Mouse (Mus musculus): ENCODE data around the gene Mmp10. TPM values are rescaled to one million over a fixed set of nuclear protein-coding genes. Genes with fewer than 3 reads are reported as not detected.

The Mmp10 gene
- not detected for total RNA-seq (2022)

GRCm38 (mm10) chr9:7502051-7502450 lies at the start of gene Mmp10:
Gene Mmp10 (plus strand): TSS chr9:7502352.
- no peak for DNase-seq (ENCODE audit: low spot score in 2 of 2)

- no peak for DNase-seq (ENCODE audit: low spot score in 2 of 2)
These were observed 48.9 kb upstream of the Mmp10 start for GRCm38 (mm10) chr9:7453302-7453701.

- no peak for DNase-seq (ENCODE audit: low spot score in 2 of 2)
These were observed 31.9 kb upstream of the Mmp10 start for GRCm38 (mm10) chr9:7470262-7470661.

GRCm38 (mm10) chr9:7483684-7484394 lies 18.3 kb upstream of the Mmp10 start:
- DNase-seq (ENCODE audit: low spot score in 2 of 2), result no peak

GRCm38 (mm10) chr9:7501138-7501537 lies 1.0 kb upstream of the Mmp10 start:
- no peak for DNase-seq (ENCODE audit: low spot score in 2 of 2)

GRCm38 (mm10) chr9:7507321-7507876 lies 5.2 kb downstream of the Mmp10 start:
- no peak for DNase-seq (ENCODE audit: low spot score in 2 of 2)

GRCm38 (mm10) chr9:7509619-7510233 lies 7.6 kb downstream of the Mmp10 start:
- DNase-seq (ENCODE audit: low spot score in 2 of 2), result no peak

GRCm38 (mm10) chr9:7517944-7518571 lies 15.9 kb downstream of the Mmp10 start:
- DNase-seq (ENCODE audit: low spot score in 2 of 2), result no peak

GRCm38 (mm10) chr9:7526255-7526940 lies 24.2 kb downstream of the Mmp10 start:
- DNase-seq (ENCODE audit: low spot score in 2 of 2), result no peak

GRCm38 (mm10) chr9:7542763-7543162 lies 40.6 kb downstream of the Mmp10 start:
- no peak for DNase-seq (ENCODE audit: low spot score in 2 of 2)

- DNase-seq (ENCODE audit: low spot score in 2 of 2), result no peak
These were observed 42.8 kb downstream of the Mmp10 start for GRCm38 (mm10) chr9:7544923-7545457.

- DNase-seq (ENCODE audit: low spot score in 2 of 2), result no peak
These were observed 43.3 kb downstream of the Mmp10 start for GRCm38 (mm10) chr9:7545471-7545870.

- no peak for DNase-seq (ENCODE audit: low spot score in 2 of 2)
These were observed 43.8 kb downstream of the Mmp10 start for GRCm38 (mm10) chr9:7545920-7546319.

- DNase-seq (ENCODE audit: low spot score in 2 of 2), result no peak
These were observed 49.8 kb downstream of the Mmp10 start for GRCm38 (mm10) chr9:7551943-7552342.

- no peak for DNase-seq (ENCODE audit: low spot score in 2 of 2)
These were observed 51.4 kb downstream of the Mmp10 start for GRCm38 (mm10) chr9:7553536-7553935.

- no peak for DNase-seq (ENCODE audit: low spot score in 2 of 2)
These were observed 52.2 kb downstream of the Mmp10 start for GRCm38 (mm10) chr9:7554382-7554781.

GRCm38 (mm10) chr9:7558221-7559017 lies 56.3 kb downstream of the Mmp10 start, which contains the start of gene Mmp8:
Gene Mmp8 (plus strand): TSS chr9:7558456.
- no peak for DNase-seq (ENCODE audit: low spot score in 2 of 2)
